12 mouse cellular contexts compared by ENCODE assay signal in genomic region chr8:125242921-125243320, GRCm38 (mm10).
DNase-seq lines count a peak whose midpoint lies in the region; ATAC-seq and TF ChIP-seq lines count a peak whose summit lies in the region.
"Had no signal": no experiment of that assay in that cellular context is flagged by ENCODE, and none has a peak within 500 bp of the region (broad histone marks: within the 10 kb centered on the region; RNA-seq: fewer than 3 reads in every experiment).

No protein-coding gene starts in this region.

- no peak for TF ChIP-seq EP300 in lung, postnatal 0 days (IDR thresholded peaks at IDR 0.05)

- H3K9ac ChIP-seq in heart, embryonic 16.5 days (ENCODE audit: low read length), result no peak overlapping the region
- no peak overlapping the region for H3K9ac ChIP-seq in lung, postnatal 0 days (replicated peaks; ENCODE audit: low read depth)
- H3K9ac ChIP-seq in intestine, embryonic 16.5 days (ENCODE audit: low read depth, low read length), result no peak overlapping the region
- no peak overlapping the region for H3K9ac ChIP-seq in stomach, embryonic 15.5 days
- H3K9ac ChIP-seq: embryonic facial prominence, embryonic 12.5 days; liver, embryonic 13.5 days had no signal

- ATAC-seq in heart, embryonic 16.5 days (replicated peaks; ENCODE audit: extremely low read depth, insufficient read depth, low FRiP score), result 0 out of 2 replicates have a peak, but pooled peaks have one; percentile 23
- ATAC-seq in lung, postnatal 0 days, result peak; percentile 47; the same call in 1 of the 2 replicates
- 0 out of 2 replicates have a peak, but pooled peaks have one; percentile 16 for ATAC-seq in intestine, embryonic 16.5 days
- no peak for ATAC-seq in stomach, embryonic 15.5 days (ENCODE audit: insufficient read depth, low FRiP score, low read depth)
- ATAC-seq: inflammation-experienced regulatory T-cells, adult 6 months had no signal

- no peaks in the 10 kb centered on the region for H3K9me3 ChIP-seq in heart, embryonic 16.5 days (replicated peaks; ENCODE audit: control insufficient read depth, low read length)
- no peaks in the 10 kb centered on the region for H3K9me3 ChIP-seq in lung, postnatal 0 days (ENCODE audit: low read length)
- H3K9me3 ChIP-seq in intestine, embryonic 16.5 days (ENCODE audit: control insufficient read depth, low read length), result no peaks in the 10 kb centered on the region
- H3K9me3 ChIP-seq in stomach, embryonic 15.5 days, result no peaks in the 10 kb centered on the region
- H3K9me3 ChIP-seq: embryonic facial prominence, embryonic 12.5 days; liver, embryonic 13.5 days had no signal

- H3K27ac ChIP-seq in heart, embryonic 16.5 days (ENCODE audit: low read length), result peak overlapping the region; percentile 40; the same call in 1 of the 2 replicates
- H3K27ac ChIP-seq in lung, postnatal 0 days (ENCODE audit: low read length), result no peak overlapping the region
- H3K27ac ChIP-seq in intestine, embryonic 16.5 days (ENCODE audit: low read length), result peak overlapping the region; percentile 70; the same call in 1 of the 2 replicates
- H3K27ac ChIP-seq in stomach, embryonic 15.5 days, result 0 out of 2 replicates have a peak overlapping the region, but pooled peaks have one; percentile 22
- H3K27ac ChIP-seq: embryonic facial prominence, embryonic 12.5 days; left cerebral cortex, adult 2 months; liver, embryonic 13.5 days had no signal

- H3K4me3 ChIP-seq in heart, embryonic 16.5 days (ENCODE audit: low read length), result no peak overlapping the region
- H3K4me3 ChIP-seq in lung, postnatal 0 days (ENCODE audit: low read depth, low read length), result no peak overlapping the region
- no peak overlapping the region for H3K4me3 ChIP-seq in intestine, embryonic 16.5 days (ENCODE audit: low read length)
- H3K4me3 ChIP-seq in stomach, embryonic 15.5 days (replicated peaks), result no peak overlapping the region
- H3K4me3 ChIP-seq: embryonic facial prominence, embryonic 12.5 days; left cerebral cortex, adult 2 months; liver, embryonic 13.5 days had no signal

- DNase-seq in heart, adult 11 months, result no peak
- peak; percentile 28 for DNase-seq in lung, postnatal 0 days (ENCODE audit: low spot score)
- no peak for DNase-seq in lung, postnatal 25 days (ENCODE audit: low spot score)
- DNase-seq in testis, postnatal 14 days (ENCODE audit: low spot score), result no peak
- DNase-seq: cerebellum, adult 11-12 months; liver, embryonic 13.5 days had no signal

- H3K4me1 ChIP-seq in heart, embryonic 16.5 days (ENCODE audit: control insufficient read depth, insufficient read depth, low read length), result peaks cover 20% of the 10 kb centered on the region
- H3K4me1 ChIP-seq in lung, postnatal 0 days (ENCODE audit: insufficient read depth, low read depth, low read length), result no peaks in the 10 kb centered on the region; the same call in 1 of the 2 replicates
- peaks cover 23% of the 10 kb centered on the region for H3K4me1 ChIP-seq in intestine, embryonic 16.5 days (ENCODE audit: control insufficient read depth, insufficient read depth, low read length)
- peaks cover 15% of the 10 kb centered on the region; the same call in 1 of the 2 replicates for H3K4me1 ChIP-seq in stomach, embryonic 15.5 days
- H3K4me1 ChIP-seq: liver, embryonic 13.5 days had no signal

- no peaks in the 10 kb centered on the region for H3K27me3 ChIP-seq in heart, embryonic 16.5 days (ENCODE audit: control insufficient read depth, insufficient read depth, low read length)
- no peaks in the 10 kb centered on the region for H3K27me3 ChIP-seq in lung, postnatal 0 days (replicated peaks; ENCODE audit: insufficient read depth, low read length)
- no peaks in the 10 kb centered on the region for H3K27me3 ChIP-seq in intestine, embryonic 16.5 days (replicated peaks; ENCODE audit: control insufficient read depth, insufficient read depth, low read length)
- no peaks in the 10 kb centered on the region for H3K27me3 ChIP-seq in stomach, embryonic 15.5 days (replicated peaks)
- H3K27me3 ChIP-seq: embryonic facial prominence, embryonic 12.5 days; liver, embryonic 13.5 days had no signal

- WGBS in heart, embryonic 16.5 days, result 33% methylated on average over 4 of the region's 4 CpGs
- WGBS in lung, postnatal 0 days, result 25% methylated on average over 4 of the region's 4 CpGs
- 30% methylated on average over 4 of the region's 4 CpGs for WGBS in intestine, embryonic 16.5 days
- 39% methylated on average over 4 of the region's 4 CpGs for WGBS in stomach, embryonic 15.5 days

- no peak for TF ChIP-seq CTCF in lung, postnatal 0 days (IDR thresholded peaks at IDR 0.05)

- H3K36me3 ChIP-seq in heart, embryonic 16.5 days (ENCODE audit: control insufficient read depth, insufficient read depth), result no peaks in the 10 kb centered on the region
- H3K36me3 ChIP-seq in lung, postnatal 0 days (ENCODE audit: insufficient read depth, low read length), result no peaks in the 10 kb centered on the region
- H3K36me3 ChIP-seq in intestine, embryonic 16.5 days (ENCODE audit: control insufficient read depth, insufficient read depth, low read length), result no peaks in the 10 kb centered on the region
- H3K36me3 ChIP-seq in stomach, embryonic 15.5 days, result no peaks in the 10 kb centered on the region
- H3K36me3 ChIP-seq: embryonic facial prominence, embryonic 12.5 days; liver, embryonic 13.5 days had no signal

- H3K4me2 ChIP-seq in heart, embryonic 16.5 days (ENCODE audit: low read depth, low read length), result 0 out of 2 replicates have a peak overlapping the region, but pooled peaks have one; percentile 24
- no peak overlapping the region for H3K4me2 ChIP-seq in lung, postnatal 0 days (replicated peaks; ENCODE audit: low read depth, low read length)
- H3K4me2 ChIP-seq in intestine, embryonic 16.5 days (ENCODE audit: low read depth, low read length), result no peak overlapping the region
- H3K4me2 ChIP-seq in stomach, embryonic 15.5 days, result no peak overlapping the region
- H3K4me2 ChIP-seq: embryonic facial prominence, embryonic 12.5 days; liver, embryonic 13.5 days had no signal
